Mouse (Mus musculus): Measurements from ENCODE around the gene Rsl1. TPM values are rescaled to one million over a fixed set of nuclear protein-coding genes. Genes with fewer than 3 reads are reported as not detected.

Rsl1 gene
- polyA plus RNA-seq, 1 experiment from 2014 or later = 6.5 TPM

Other genes starting within 250 kb of the Rsl1 start
- 3.3 TPM in 2 replicates for gene Zfp712, start 112.0 kb upstream of the Rsl1 start, polyA plus RNA-seq (2015; fragmentation: Nextera tagmentation; extraction: Ambion mirVana)
- gene Zfp708, start 75.2 kb upstream of the Rsl1 start, polyA plus RNA-seq (2015; fragmentation: Nextera tagmentation; extraction: Ambion mirVana) = 3.7 and 4.5 TPM in 2 replicates
- gene Gm28557, start 64.6 kb upstream of the Rsl1 start, polyA plus RNA-seq (2015; fragmentation: Nextera tagmentation; extraction: Ambion mirVana) = 3.1 and 3.2 TPM in 2 replicates
- 0.28 and 0.41 TPM in 2 replicates for gene Rslcan18, start 56.9 kb upstream of the Rsl1 start, polyA plus RNA-seq (2015; fragmentation: Nextera tagmentation; extraction: Ambion mirVana)
- 1.9 and 2.2 TPM in 2 replicates for gene Zfp759, start 51.5 kb upstream of the Rsl1 start, polyA plus RNA-seq (2015; fragmentation: Nextera tagmentation; extraction: Ambion mirVana)
- 2.1 and 2.3 TPM in 2 replicates for gene Zfp455, start 21.3 kb downstream of the Rsl1 start, polyA plus RNA-seq (2015; fragmentation: Nextera tagmentation; extraction: Ambion mirVana)
- gene Zfp458, start 105.3 kb downstream of the Rsl1 start, polyA plus RNA-seq (2015; fragmentation: Nextera tagmentation; extraction: Ambion mirVana) = 1.8 and 1.9 TPM in 2 replicates
- 0.77 and 0.94 TPM in 2 replicates for gene Zfp457, start 133.3 kb downstream of the Rsl1 start, polyA plus RNA-seq (2015; fragmentation: Nextera tagmentation; extraction: Ambion mirVana)
- gene Zfp595, start 159.4 kb downstream of the Rsl1 start, polyA plus RNA-seq (2015; fragmentation: Nextera tagmentation; extraction: Ambion mirVana) = 2.7 and 2.9 TPM in 2 replicates
- gene Gm28044, start 187.4 kb downstream of the Rsl1 start, polyA plus RNA-seq (2015; fragmentation: Nextera tagmentation; extraction: Ambion mirVana) = 0.52 and 0.64 TPM in 2 replicates
- 1.0 and 1.1 TPM in 2 replicates for gene Zfp953, start 187.4 kb downstream of the Rsl1 start, polyA plus RNA-seq (2015; fragmentation: Nextera tagmentation; extraction: Ambion mirVana)
- gene Gm28041, start 202.6 kb downstream of the Rsl1 start, polyA plus RNA-seq (2015; fragmentation: Nextera tagmentation; extraction: Ambion mirVana) = 0.21 and 0.44 TPM in 2 replicates
- gene Zfp456, start 202.6 kb downstream of the Rsl1 start, polyA plus RNA-seq (2015; fragmentation: Nextera tagmentation; extraction: Ambion mirVana) = 1.8 and 2.0 TPM in 2 replicates
- gene Zfp429, start 226.6 kb downstream of the Rsl1 start, polyA plus RNA-seq (2015; fragmentation: Nextera tagmentation; extraction: Ambion mirVana) = 5.5 and 7.5 TPM in 2 replicates
- 0.90 and 1.1 TPM in 2 replicates for gene Zfp459, start 248.2 kb downstream of the Rsl1 start, polyA plus RNA-seq (2015; fragmentation: Nextera tagmentation; extraction: Ambion mirVana)

Measured in stomach, embryonic 15.5 days (tissue).